Mouse (Mus musculus): ENCODE data around the gene Zfp408. TPM values are rescaled to one million over a fixed set of nuclear protein-coding genes. Genes with fewer than 3 reads are reported as not detected.

Gene Zfp408
- polyA plus RNA-seq, 1 experiment, result 15.6 TPM

DNA sequence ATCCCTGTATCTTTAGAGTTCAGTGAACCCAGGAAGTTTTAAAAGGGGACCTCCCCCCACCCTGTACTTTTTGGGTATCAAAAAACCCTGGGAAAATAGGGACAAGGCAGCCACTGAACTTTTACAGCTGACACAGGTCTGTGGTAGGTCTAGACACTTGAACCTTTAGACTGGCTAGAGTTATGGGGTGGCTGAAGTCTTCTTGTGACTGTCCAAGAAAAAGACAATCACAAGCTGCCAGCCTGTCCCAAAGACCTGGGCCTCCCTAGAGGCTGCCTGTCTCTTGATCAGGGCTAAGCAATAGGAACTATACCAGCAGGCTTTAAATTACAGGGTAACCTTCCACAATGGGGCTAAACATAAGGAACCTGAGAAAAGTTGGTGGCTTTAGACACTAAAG, 27.4 kb upstream of the Zfp408 start:
- no peak for DNase-seq
- TF ChIP-seq POLR2A (IDR thresholded peaks at IDR 0.05; ENCODE audit: borderline replicate concordance, insufficient read depth, low read length) (no peak), CTCF (IDR thresholded peaks at IDR 0.05; ENCODE audit: borderline replicate concordance, insufficient read depth, low read depth, low read length) (no peak)
- Histone ChIP-seq H3K27ac (ENCODE audit: insufficient read depth, low read length) (no peak overlapping the region), H3K27me3 (ENCODE audit: control insufficient read depth, insufficient read depth, low read length) (no peaks in the 10 kb centered on the region), H3K4me3 (replicated peaks; ENCODE audit: insufficient read depth, low read depth, low read length) (no peak overlapping the region), H3K4me1 (ENCODE audit: control insufficient read depth, insufficient read depth, low read length) (peaks cover 5% of the 10 kb centered on the region; the same call in 1 of the 2 replicates)

- H3K4me3 ChIP-seq (replicated peaks; ENCODE audit: insufficient read depth, low read depth, low read length), result no peak overlapping the region
- 82% methylated on average over 2 of the region's 2 CpGs for WGBS
- H3K27ac ChIP-seq (ENCODE audit: insufficient read depth, low read length), result no peak overlapping the region
- no peak for DNase-seq
- no peaks in the 10 kb centered on the region for H3K27me3 ChIP-seq (ENCODE audit: control insufficient read depth, insufficient read depth, low read length)
- H3K4me1 ChIP-seq (ENCODE audit: control insufficient read depth, insufficient read depth, low read length), result peaks cover 5% of the 10 kb centered on the region; the same call in 1 of the 2 replicates
- TF ChIP-seq CTCF (IDR thresholded peaks at IDR 0.05; ENCODE audit: borderline replicate concordance, insufficient read depth, low read depth, low read length) (no peak), POLR2A (IDR thresholded peaks at IDR 0.05; ENCODE audit: borderline replicate concordance, insufficient read depth, low read length) (no peak)
These were observed 26.8 kb upstream of the Zfp408 start for GRCm38 (mm10) chr2:91676420-91676819.

- Histone ChIP-seq H3K27me3 (ENCODE audit: control insufficient read depth, insufficient read depth, low read length) (no peaks in the 10 kb centered on the region), H3K27ac (ENCODE audit: insufficient read depth, low read length) (peak overlapping the region; percentile 46; the same call in 1 of the 2 replicates), H3K4me3 (replicated peaks; ENCODE audit: insufficient read depth, low read depth, low read length) (no peak overlapping the region), H3K4me1 (ENCODE audit: control insufficient read depth, insufficient read depth, low read length) (peaks cover 5% of the 10 kb centered on the region; the same call in 1 of the 2 replicates)
- WGBS, result 58% methylated on average over 5 of the region's 5 CpGs
- DNase-seq, result no peak
- TF ChIP-seq POLR2A (IDR thresholded peaks at IDR 0.05; ENCODE audit: borderline replicate concordance, insufficient read depth, low read length), result no peak
- TF ChIP-seq CTCF (IDR thresholded peaks at IDR 0.05; ENCODE audit: borderline replicate concordance, insufficient read depth, low read depth, low read length), result no peak
These were observed 25.3 kb upstream of the Zfp408 start for GRCm38 (mm10) chr2:91674895-91675294.

GRCm38 (mm10) chr2:91673587-91673986, 24.0 kb upstream of the Zfp408 start:
- Histone ChIP-seq H3K27ac (ENCODE audit: insufficient read depth, low read length) (no peak overlapping the region), H3K27me3 (ENCODE audit: control insufficient read depth, insufficient read depth, low read length) (no peaks in the 10 kb centered on the region), H3K4me3 (replicated peaks; ENCODE audit: insufficient read depth, low read depth, low read length) (no peak overlapping the region), H3K4me1 (ENCODE audit: control insufficient read depth, insufficient read depth, low read length) (peaks cover 5% of the 10 kb centered on the region; the same call in 1 of the 2 replicates)
- TF ChIP-seq POLR2A (IDR thresholded peaks at IDR 0.05; ENCODE audit: borderline replicate concordance, insufficient read depth, low read length), result no peak
- TF ChIP-seq CTCF (IDR thresholded peaks at IDR 0.05; ENCODE audit: borderline replicate concordance, insufficient read depth, low read depth, low read length), result no peak
- DNase-seq, result no peak
- WGBS, result 67% methylated on average over 2 of the region's 2 CpGs

DNA sequence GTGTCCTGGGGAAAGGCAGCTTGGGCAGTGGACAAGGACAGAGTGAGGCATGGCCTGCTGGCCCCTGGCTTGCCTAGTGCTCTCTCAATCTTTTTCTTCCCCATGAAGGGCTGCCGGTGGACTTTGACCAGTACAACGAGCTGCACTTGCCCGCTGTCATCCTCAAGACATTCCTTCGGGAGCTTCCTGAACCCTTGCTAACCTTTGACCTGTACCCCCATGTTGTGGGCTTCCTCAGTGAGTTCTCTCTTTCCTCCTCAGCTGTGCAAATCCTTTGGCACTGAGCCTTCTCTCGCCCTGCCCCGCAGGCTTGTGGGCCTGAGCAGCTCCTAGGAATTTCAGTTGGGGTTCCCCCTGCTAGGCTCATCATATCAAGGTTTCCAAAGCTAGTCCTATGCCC, 20.4 kb upstream of the Zfp408 start:
- DNase-seq, result no peak
- TF ChIP-seq POLR2A (IDR thresholded peaks at IDR 0.05; ENCODE audit: borderline replicate concordance, insufficient read depth, low read length) (no peak), CTCF (IDR thresholded peaks at IDR 0.05; ENCODE audit: borderline replicate concordance, insufficient read depth, low read depth, low read length) (no peak)
- WGBS, result 89% methylated on average over 6 of the region's 6 CpGs
- Histone ChIP-seq H3K4me1 (ENCODE audit: control insufficient read depth, insufficient read depth, low read length) (peaks cover 2% of the 10 kb centered on the region; the same call in 1 of the 2 replicates), H3K27me3 (ENCODE audit: control insufficient read depth, insufficient read depth, low read length) (no peaks in the 10 kb centered on the region), H3K27ac (ENCODE audit: insufficient read depth, low read length) (no peak overlapping the region), H3K4me3 (replicated peaks; ENCODE audit: insufficient read depth, low read depth, low read length) (no peak overlapping the region)

DNA sequence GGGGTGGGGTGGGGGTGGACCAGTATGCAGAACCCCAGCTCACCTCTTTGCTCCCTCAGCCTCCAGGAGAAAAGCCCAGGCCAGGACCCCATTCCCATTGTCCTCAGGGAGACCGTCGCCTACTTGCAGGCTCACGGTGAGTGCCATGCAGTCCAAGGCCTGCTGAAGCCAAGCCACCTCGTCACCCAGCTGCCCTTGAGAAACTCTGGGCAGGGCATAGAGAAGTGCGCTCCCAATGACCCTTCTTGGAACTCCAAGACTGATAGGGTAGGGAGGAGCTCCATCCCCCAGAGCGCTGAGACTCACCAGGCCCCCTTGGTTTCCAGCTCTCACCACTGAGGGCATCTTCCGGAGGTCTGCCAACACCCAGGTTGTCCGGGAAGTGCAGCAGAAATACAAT, 19.7 kb upstream of the Zfp408 start:
- H3K27me3 ChIP-seq (ENCODE audit: control insufficient read depth, insufficient read depth, low read length), result no peaks in the 10 kb centered on the region
- H3K4me1 ChIP-seq (ENCODE audit: control insufficient read depth, insufficient read depth, low read length), result no peaks in the 10 kb centered on the region
- WGBS, result 89% methylated on average over 8 of the region's 8 CpGs
- TF ChIP-seq POLR2A (IDR thresholded peaks at IDR 0.05; ENCODE audit: borderline replicate concordance, insufficient read depth, low read length) (no peak), CTCF (IDR thresholded peaks at IDR 0.05; ENCODE audit: borderline replicate concordance, insufficient read depth, low read depth, low read length) (no peak)
- no peak overlapping the region for H3K27ac ChIP-seq (ENCODE audit: insufficient read depth, low read length)
- DNase-seq, result no peak
- no peak overlapping the region for H3K4me3 ChIP-seq (replicated peaks; ENCODE audit: insufficient read depth, low read depth, low read length)

DNA sequence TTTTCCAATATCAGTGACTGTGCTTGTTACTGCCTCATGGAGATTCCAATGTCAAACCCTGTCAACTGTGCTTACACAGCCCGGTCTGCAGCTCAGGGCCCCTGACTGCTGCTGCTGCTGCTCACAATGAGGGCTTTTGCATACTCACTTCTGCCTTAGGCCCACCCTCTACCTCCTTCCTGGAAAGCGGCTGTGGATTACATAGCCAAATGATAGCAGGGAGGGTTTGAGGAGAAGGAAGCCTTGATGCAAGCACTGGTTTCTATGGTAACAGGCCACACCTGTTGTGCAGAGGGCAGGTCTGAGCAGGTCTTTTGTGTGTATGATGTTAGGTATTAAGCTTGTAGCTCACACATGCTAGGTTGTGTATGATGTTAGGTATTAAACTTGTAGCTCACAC, 18.2 kb upstream of the Zfp408 start:
- no peaks in the 10 kb centered on the region for H3K4me1 ChIP-seq (ENCODE audit: control insufficient read depth, insufficient read depth, low read length)
- H3K27me3 ChIP-seq (ENCODE audit: control insufficient read depth, insufficient read depth, low read length), result no peaks in the 10 kb centered on the region
- 71% methylated on average over 2 of the region's 2 CpGs for WGBS
- no peak for DNase-seq
- TF ChIP-seq CTCF (IDR thresholded peaks at IDR 0.05; ENCODE audit: borderline replicate concordance, insufficient read depth, low read depth, low read length) (no peak), POLR2A (IDR thresholded peaks at IDR 0.05; ENCODE audit: borderline replicate concordance, insufficient read depth, low read length) (no peak)
- H3K4me3 ChIP-seq (replicated peaks; ENCODE audit: insufficient read depth, low read depth, low read length), result no peak overlapping the region
- H3K27ac ChIP-seq (ENCODE audit: insufficient read depth, low read length), result no peak overlapping the region

- no peaks in the 10 kb centered on the region for H3K27me3 ChIP-seq (ENCODE audit: control insufficient read depth, insufficient read depth, low read length)
- DNase-seq, result no peak
- TF ChIP-seq POLR2A (IDR thresholded peaks at IDR 0.05; ENCODE audit: borderline replicate concordance, insufficient read depth, low read length) (no peak), CTCF (IDR thresholded peaks at IDR 0.05; ENCODE audit: borderline replicate concordance, insufficient read depth, low read depth, low read length) (no peak)
- H3K27ac ChIP-seq (ENCODE audit: insufficient read depth, low read length), result no peak overlapping the region
- WGBS, result 88% methylated on average over 6 of the region's 6 CpGs
- H3K4me3 ChIP-seq (replicated peaks; ENCODE audit: insufficient read depth, low read depth, low read length), result no peak overlapping the region
- H3K4me1 ChIP-seq (ENCODE audit: control insufficient read depth, insufficient read depth, low read length), result no peaks in the 10 kb centered on the region
These were observed 16.9 kb upstream of the Zfp408 start for GRCm38 (mm10) chr2:91666386-91666910.
